Mouse (Mus musculus) MEL (cell line): ENCODE data around the gene Gm32717. TPM values are rescaled to one million over a fixed set of nuclear protein-coding genes. Genes with fewer than 3 reads are reported as not detected.
"Not testable (repeated sequence)": the region's sequence is repeated elsewhere in the genome, so short reads cannot be mapped to it uniquely, and the experiment has no call there.

Experiments used
- DNase-seq: peaks from one replicate; pipeline ENCODE4 v3.0.0; 2011; ENCODE audit warnings: low read depth, low spot score
- H3K27ac ChIP-seq: 2 replicates; pipeline ENCODE4 v1.5.1; 2012; ENCODE audit warnings: low read depth, mild to moderate bottlenecking, control low read depth, low read length, moderate library complexity; ENCODE audit not compliant: control insufficient read depth
- H3K27me3 ChIP-seq, 2 experiments: fragments of 150-350 bp in 1 of 2; sonication (generic) in 1 of 2; 2 replicates each; pipeline ENCODE4 v1.6.1; 2012; ENCODE audit warnings: low read length in 2 of 2, mild to moderate bottlenecking in 2 of 2, improper control_type of control experiment in 1 of 2, moderate library complexity in 1 of 2; ENCODE audit not compliant: insufficient read depth in 2 of 2, control insufficient read depth in 1 of 2
- H3K36me3 ChIP-seq, 2 experiments: 2 replicates each; pipeline ENCODE4 v1.6.1; 2012 to 2014; ENCODE audit warnings: low read length in 2 of 2, improper control_type of control experiment in 1 of 2, inconsistent platforms in 1 of 2, mild to moderate bottlenecking in 1 of 2; ENCODE audit not compliant: insufficient read depth in 2 of 2, control insufficient read depth in 1 of 2
- H3K4me1 ChIP-seq, 2 experiments: fragments of 150-350 bp in 1 of 2; sonication (generic) in 1 of 2; 2 replicates each; pipeline ENCODE4 v1.6.1; 2012; ENCODE audit warnings: low read length in 2 of 2, improper control_type of control experiment in 1 of 2, mild to moderate bottlenecking in 1 of 2; ENCODE audit not compliant: insufficient read depth in 2 of 2, control insufficient read depth in 1 of 2
- H3K4me3 ChIP-seq, 2 experiments: fragments of 150-350 bp in 1 of 2; sonication (generic) in 1 of 2; 2 replicates each; pipeline ENCODE4 v1.5.1; 2012; ENCODE audit warnings: low read depth in 2 of 2, low read length in 2 of 2, mild to moderate bottlenecking in 2 of 2, moderate library complexity in 2 of 2, control low read depth in 1 of 2, improper control_type of control experiment in 1 of 2; ENCODE audit not compliant: control insufficient read depth in 1 of 2, insufficient read depth in 1 of 2
- H3K79me2 ChIP-seq: 2 replicates; pipeline ENCODE4 v1.6.1; 2012; ENCODE audit warnings: mild to moderate bottlenecking, low read length, moderate library complexity; ENCODE audit not compliant: control insufficient read depth, poor library complexity, insufficient read depth
- H3K9ac ChIP-seq: 2 replicates; pipeline ENCODE4 v1.6.1; 2012; ENCODE audit warnings: low read depth, mild to moderate bottlenecking, control low read depth, low read length, moderate library complexity; ENCODE audit not compliant: control insufficient read depth, poor library complexity, severe bottlenecking
- H3K9me3 ChIP-seq: fragments of 150-350 bp; sonication (generic); replicated peaks from 2 replicates; pipeline ENCODE4 v1.6.1; 2012; ENCODE audit warnings: mild to moderate bottlenecking, low read length, improper control_type of control experiment, moderate library complexity; ENCODE audit not compliant: insufficient read depth
- POLR2AphosphoS2 ChIP-seq: IDR thresholded peaks from 2 replicates; pipeline ENCODE4 v1.6.1; 2011; ENCODE audit warnings: low read length, improper control_type of control experiment
- TAL1 ChIP-seq: IDR thresholded peaks from 2 replicates; pipeline ENCODE4 v1.6.1; 2012; ENCODE audit warnings: mild to moderate bottlenecking, inconsistent platforms, low read length, moderate library complexity, mixed read lengths
- ZNF384 ChIP-seq: IDR thresholded peaks from 2 replicates; pipeline ENCODE4 v1.6.1; 2012; ENCODE audit warnings: low read depth, mild to moderate bottlenecking, inconsistent platforms, low read length, improper control_type of control experiment
- polyA plus RNA-seq, 2 experiments: library from polyadenylated mRNA; stranded (reverse) in 1 of 2; unstranded in 1 of 2; fragments of >175 nt in 1 of 2; fragments of >200 nt in 1 of 2; gene quantifications; 2 replicates each; pipeline versions ENCODE4 v1.2.1 to v1.2.4; 2012; ENCODE audit warnings: low replicate concordance in 2 of 2, low read depth in 1 of 2; ENCODE audit not compliant: insufficient read length in 2 of 2, insufficient read depth in 1 of 2, missing spikeins in 1 of 2
- total RNA-seq: library from RNA; depleted of rRNA; stranded (reverse); fragments of 300-350 nt; gene quantifications from 2 replicates; pipeline ENCODE4 v1.2.3, GENCODE M21; 2012; rRNA removed

The Gm32717 gene
- total and polyA plus RNA-seq, 3 experiments: 0.04 to 0.12 TPM; not detected in 1

DNA sequence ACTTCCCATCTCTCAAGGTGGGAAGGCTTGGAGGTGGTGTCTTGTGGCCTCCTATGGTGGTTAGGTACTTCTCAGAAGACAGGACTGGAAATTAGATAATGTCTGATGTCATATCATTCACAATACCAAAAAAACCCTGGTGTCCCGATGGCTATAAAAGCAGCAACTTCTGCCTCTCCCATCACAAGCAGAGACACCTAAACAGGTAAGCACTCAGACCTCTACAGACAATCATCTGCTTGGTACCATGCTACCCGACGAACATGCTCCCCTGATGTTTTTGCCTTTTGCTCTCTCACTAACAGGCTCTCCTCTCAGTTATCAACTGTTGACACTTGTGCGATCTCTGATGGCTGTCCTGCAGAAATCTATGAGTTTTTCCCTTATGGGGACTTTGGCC, 35.9 kb downstream of the Gm32717 start, which contains the start of gene Il22:
Il22 (plus strand) TSS at position 301 of the 400 bp plus-strand sequence.
- no peak within 1 kb of the TSS for H3K27ac ChIP-seq
- H3K79me2 ChIP-seq: no peaks in the 10 kb centered on the region
- no peaks in the 10 kb centered on the region for H3K9me3 ChIP-seq
- H3K9ac ChIP-seq: no peak within 1 kb of the TSS
- H3K4me1 ChIP-seq: no peaks in the 10 kb centered on the region
- no peak for DNase-seq
- no peaks in the 10 kb centered on the region for H3K36me3 ChIP-seq
- H3K4me3 ChIP-seq: no peak within 1 kb of the TSS
- no peak for TF ChIP-seq POLR2AphosphoS2
- no peak for TF ChIP-seq ZNF384
- no peak for TF ChIP-seq TAL1
- no peaks in the 10 kb centered on the region; a peak in 1 of 4 replicates for H3K27me3 ChIP-seq

DNA sequence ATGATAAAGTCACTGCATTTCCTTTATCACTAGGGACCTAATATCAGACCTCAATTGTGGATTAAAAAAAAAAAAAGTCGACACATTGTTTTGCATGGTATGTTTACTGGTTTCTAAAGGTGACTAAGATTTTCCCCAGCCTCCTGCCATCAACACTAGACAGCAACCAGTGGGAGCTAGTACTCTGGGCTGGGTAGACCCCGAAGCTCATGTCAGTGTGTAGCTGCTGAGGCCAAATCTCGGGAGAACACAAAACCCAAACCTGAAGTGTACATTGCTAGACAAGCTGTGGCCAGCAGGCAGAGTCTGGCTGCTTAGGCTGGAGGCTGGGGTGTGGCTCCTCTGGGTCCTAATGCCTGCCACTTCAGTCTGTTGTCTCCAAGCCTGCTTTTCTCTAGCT, 45.4 kb downstream of the Gm32717 start:
- not testable (repeated sequence) for H3K9me3 ChIP-seq, H3K27me3 ChIP-seq, H3K27ac ChIP-seq, H3K4me1 ChIP-seq, H3K79me2 ChIP-seq, H3K4me3 ChIP-seq, H3K36me3 ChIP-seq, DNase-seq, H3K9ac ChIP-seq

Other genes with a start within 250 kb of the Gm32717 start
- 27.9 and 28.0 TPM in 2 replicates for gene Mdm1, start 99.0 kb downstream of the Gm32717 start, total RNA-seq
- gene Mdm1, start 99.0 kb downstream of the Gm32717 start, polyA plus RNA-seq: 10 to 100 TPM in 1 of 2 experiments, not detected in 1; 44.5 TPM
- gene Il22, start 35.8 kb downstream of the Gm32717 start, total RNA-seq: not detected in 2 replicates
- not detected for gene Il22, start 35.8 kb downstream of the Gm32717 start, polyA plus RNA-seq
- 0.12 TPM in 1 of 2 replicates, not detected in the other for gene Gm32802, start 17.9 kb upstream of the Gm32717 start, total RNA-seq
- gene Gm32802, start 17.9 kb upstream of the Gm32717 start, polyA plus RNA-seq: under 1 TPM in 1 of 2 experiments, not detected in 1; 0.04 TPM
- gene Iltifb, start 54.3 kb upstream of the Gm32717 start, total RNA-seq: not detected in 2 replicates
- gene Iltifb, start 54.3 kb upstream of the Gm32717 start, polyA plus RNA-seq: not detected
- not detected in 2 replicates for gene Gm9040, start 86.2 kb upstream of the Gm32717 start, total RNA-seq
- gene Gm9040, start 86.2 kb upstream of the Gm32717 start, polyA plus RNA-seq: not detected
- not detected in 2 replicates for gene Gm9044, start 91.6 kb upstream of the Gm32717 start, total RNA-seq
- not detected for gene Gm9044, start 91.6 kb upstream of the Gm32717 start, polyA plus RNA-seq
- gene Gm9045, start 97.1 kb upstream of the Gm32717 start, total RNA-seq: 0.29 and 0.31 TPM in 2 replicates
- gene Gm9045, start 97.1 kb upstream of the Gm32717 start, polyA plus RNA-seq: under 1 TPM in 1 of 2 experiments, not detected in 1; 0.07 TPM
- gene Gm9046, start 102.5 kb upstream of the Gm32717 start, total RNA-seq: not detected in 2 replicates
- gene Gm9046, start 102.5 kb upstream of the Gm32717 start, polyA plus RNA-seq: not detected
- not detected in 2 replicates for gene Gm9048, start 107.9 kb upstream of the Gm32717 start, total RNA-seq
- not detected for gene Gm9048, start 107.9 kb upstream of the Gm32717 start, polyA plus RNA-seq
- 0.29 and 0.31 TPM in 2 replicates for gene Gm9049, start 113.3 kb upstream of the Gm32717 start, total RNA-seq
- gene Gm9049, start 113.3 kb upstream of the Gm32717 start, polyA plus RNA-seq: under 1 TPM in 1 of 2 experiments, not detected in 1; 0.07 TPM
- not detected in 2 replicates for gene Ifng, start 200.3 kb upstream of the Gm32717 start, total RNA-seq
- not detected for gene Ifng, start 200.3 kb upstream of the Gm32717 start, polyA plus RNA-seq